Mouse (Mus musculus) midbrain, embryonic 14.5 days (tissue): Measurements from ENCODE around the gene Adk. TPM values are rescaled to one million over a fixed set of nuclear protein-coding genes. Genes with fewer than 3 reads are reported as not detected.

Source experiments
- ATAC-seq: fragments of 200-750 bp; cut with Nextera tagmentation; 2 replicates; pipeline ENCODE4 v1.8.0; 2017; ENCODE audit warnings: moderate number of reproducible peaks, moderate library complexity; ENCODE audit not compliant: low FRiP score, low TSS enrichment
- DNase-seq: peaks from one replicate; pipeline ENCODE4 v3.0.0-alpha.2; 2015
- H3K27ac ChIP-seq: fragments of 300-500 bp; sonication (generic); replicated peaks from 2 replicates; pipeline ENCODE4 v1.5.1; 2014; ENCODE audit warnings: mild to moderate bottlenecking, low read depth, low read length, moderate library complexity
- H3K27me3 ChIP-seq: fragments of 300-500 bp; sonication (generic); 2 replicates; pipeline ENCODE4 v1.6.1; 2014; ENCODE audit warnings: low read length, control low read depth, mixed read lengths; ENCODE audit not compliant: control insufficient read depth, insufficient read depth
- H3K36me3 ChIP-seq: fragments of 300-500 bp; sonication (generic); 2 replicates; pipeline ENCODE4 v1.6.1; 2014; ENCODE audit warnings: low read length, control low read depth; ENCODE audit not compliant: control insufficient read depth, insufficient read depth
- H3K4me1 ChIP-seq: fragments of 300-500 bp; sonication (generic); 2 replicates; pipeline ENCODE4 v1.6.1; 2014; ENCODE audit warnings: mild to moderate bottlenecking, antibody characterized with exemption, low read length, control low read depth; ENCODE audit not compliant: control insufficient read depth, insufficient read depth
- H3K4me2 ChIP-seq: fragments of 300-500 bp; sonication (generic); 2 replicates; pipeline ENCODE4 v1.6.1; 2014; ENCODE audit warnings: mild to moderate bottlenecking, low read length, moderate library complexity
- H3K4me3 ChIP-seq: fragments of 300-500 bp; sonication (generic); replicated peaks from 2 replicates; pipeline ENCODE4 v1.5.1; 2014; ENCODE audit warnings: low read depth, low read length
- H3K9ac ChIP-seq: fragments of 300-500 bp; sonication (generic); replicated peaks from 2 replicates; pipeline ENCODE4 v1.6.1; 2014; ENCODE audit warnings: mild to moderate bottlenecking, low read length, moderate library complexity
- H3K9me3 ChIP-seq: fragments of 300-500 bp; sonication (generic); 2 replicates; pipeline ENCODE4 v1.6.1; 2016; ENCODE audit warnings: low read length, control low read depth, mixed read lengths; ENCODE audit not compliant: control insufficient read depth
- WGBS: fragments of 180-500 bp; shearing (Covaris S2); extraction: QIAGEN DNeasy Blood & Tissue Kit; methylation state at CpG from one replicate; pipeline ENCODE4 v1.1.7; 2014; 5-methylcytosine and 5-hydroxymethylcytosine counted together
- polyA plus RNA-seq: library from polyadenylated mRNA; unstranded; fragments of >200 nt; fragmentation: Nextera tagmentation; extraction: Ambion mirVana; gene quantifications from 2 replicates; pipeline ENCODE4 v1.2.1, GENCODE M21; 2014

The Adk gene
- polyA plus RNA-seq: 34.1 and 37.9 TPM in 2 replicates

DNA sequence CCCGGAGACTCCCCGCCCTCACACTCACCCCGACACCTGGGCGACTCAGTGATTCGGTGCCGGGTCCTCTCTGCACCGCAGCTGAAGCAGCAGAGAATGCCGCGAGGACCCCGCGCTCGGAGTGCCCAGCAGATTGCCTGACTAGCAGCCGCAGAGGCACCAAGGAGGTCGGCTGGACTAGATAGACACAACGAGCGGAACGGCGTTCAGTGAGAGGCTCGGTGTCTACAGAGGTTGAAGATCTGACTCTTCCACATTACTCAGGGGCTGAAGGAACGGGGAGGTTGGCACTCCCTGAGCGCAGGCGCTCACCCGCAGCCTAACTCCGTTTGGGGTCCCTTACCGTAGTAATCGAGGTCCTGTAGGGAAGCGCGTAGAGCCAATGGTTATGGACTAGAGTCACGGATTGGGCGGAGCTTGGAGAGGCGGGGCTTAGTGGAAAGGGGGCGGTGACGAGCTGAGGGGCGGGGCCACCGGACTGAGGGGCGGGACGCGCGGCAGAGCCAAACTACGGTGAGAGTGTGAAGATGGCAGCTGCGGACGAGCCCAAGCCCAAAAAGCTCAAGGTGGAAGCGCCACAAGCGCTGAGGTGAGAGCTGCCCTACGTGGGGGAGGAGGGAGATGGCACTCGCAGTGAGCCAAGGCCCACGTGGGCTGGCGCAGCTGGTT, at the start of gene Adk, which contains the start of gene Ap3m1:
Adk (plus strand) TSS at position 463 of the 669 bp plus-strand sequence.
Ap3m1 (minus strand) TSS at position 397 of the 669 bp plus-strand sequence.
- ATAC-seq (peak; percentile 97), DNase-seq (peak; percentile 96)
- under 1% methylated on average over 48 of the region's 48 CpGs for WGBS

GRCm38 (mm10) chr14:21013800-21014334, 38.5 kb upstream of the Adk start:
- ATAC-seq (no peak), DNase-seq (no peak)
- no peaks in the 10 kb centered on the region for H3K27me3 ChIP-seq
- no peak overlapping the region for H3K4me3 ChIP-seq
- no peak overlapping the region for H3K27ac ChIP-seq
- H3K4me1 ChIP-seq: no peaks in the 10 kb centered on the region
- H3K9ac ChIP-seq: no peak overlapping the region
- no peak overlapping the region for H3K4me2 ChIP-seq
- H3K36me3 ChIP-seq: peaks cover 11% of the 10 kb centered on the region; the same call in 1 of the 2 replicates
- WGBS: 92% methylated on average over 5 of the region's 5 CpGs
- H3K9me3 ChIP-seq: no peaks in the 10 kb centered on the region

More for the DNA sequence above, at the start of gene Adk, which contains the start of gene Ap3m1:
- Histone ChIP-seq H3K9me3 (no peaks in the 10 kb centered on the region), H3K4me3 (peak within 1 kb of the TSS; percentile 88), H3K4me2 (peak within 1 kb of the TSS; percentile 89), H3K4me1 (peaks cover 13% of the 10 kb centered on the region), H3K27ac (peak within 1 kb of the TSS; percentile 94), H3K36me3 (no peaks in the 10 kb centered on the region), H3K9ac (peak within 1 kb of the TSS; percentile 85), H3K27me3 (no peaks in the 10 kb centered on the region)

DNA sequence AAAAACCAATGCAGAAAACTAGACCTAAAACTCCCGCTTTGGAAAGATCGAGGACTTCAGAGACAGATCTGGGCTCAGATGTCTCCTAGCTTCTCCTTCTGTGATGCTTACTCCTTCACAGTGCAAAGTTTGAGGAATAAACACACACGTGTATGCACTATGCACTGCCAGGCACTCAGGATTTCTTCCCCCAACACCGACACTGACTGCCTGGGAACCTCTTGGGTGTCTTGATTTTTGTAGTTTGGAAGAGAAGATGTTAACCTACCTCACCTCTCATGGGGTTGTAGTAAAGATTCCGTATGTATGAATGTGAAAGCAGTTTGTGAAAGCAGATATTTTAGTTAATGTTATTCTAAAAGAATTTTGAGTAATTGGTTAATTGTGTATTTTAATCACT, 34.5 kb upstream of the Adk start:
- H3K27ac ChIP-seq: no peak overlapping the region
- no peaks in the 10 kb centered on the region for H3K27me3 ChIP-seq
- peaks cover 15% of the 10 kb centered on the region; the same call in 1 of the 2 replicates for H3K36me3 ChIP-seq
- 93% methylated on average over 5 of the region's 5 CpGs for WGBS
- no peaks in the 10 kb centered on the region for H3K4me1 ChIP-seq
- no peak for ATAC-seq
- H3K4me3 ChIP-seq: no peak overlapping the region
- no peak overlapping the region for H3K4me2 ChIP-seq
- H3K9me3 ChIP-seq: no peaks in the 10 kb centered on the region
- no peak for DNase-seq
- no peak overlapping the region for H3K9ac ChIP-seq

GRCm38 (mm10) chr14:21018977-21019376, 33.4 kb upstream of the Adk start:
- Histone ChIP-seq H3K4me2 (no peak overlapping the region), H3K4me1 (no peaks in the 10 kb centered on the region), H3K9ac (no peak overlapping the region), H3K4me3 (no peak overlapping the region), H3K27ac (no peak overlapping the region), H3K36me3 (peaks cover 15% of the 10 kb centered on the region; the same call in 1 of the 2 replicates), H3K27me3 (no peaks in the 10 kb centered on the region), H3K9me3 (no peaks in the 10 kb centered on the region)
- 36% methylated on average over 3 of the region's 3 CpGs for WGBS
- ATAC-seq: no peak
- peak; percentile 87 for DNase-seq

DNA sequence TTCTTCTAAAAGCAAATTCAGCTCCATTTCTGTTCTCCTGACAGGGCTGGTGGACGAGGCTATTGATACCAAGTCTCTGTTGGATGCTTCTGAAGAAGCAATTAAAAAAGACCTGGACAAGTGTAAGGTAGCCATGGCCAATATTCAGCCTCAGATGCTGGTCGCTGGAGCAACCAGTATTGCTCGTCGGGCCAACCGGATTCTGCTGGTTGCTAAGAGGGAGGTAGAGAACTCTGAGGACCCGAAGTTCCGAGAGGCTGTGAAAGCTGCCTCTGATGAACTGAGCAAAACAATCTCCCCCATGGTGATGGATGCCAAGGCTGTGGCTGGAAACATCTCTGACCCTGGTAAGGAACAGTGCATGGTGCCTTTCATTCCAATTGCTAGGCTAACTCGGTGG, 31.9 kb upstream of the Adk start:
- no peak overlapping the region for H3K9ac ChIP-seq
- H3K4me2 ChIP-seq: no peak overlapping the region
- H3K36me3 ChIP-seq: peaks cover 10% of the 10 kb centered on the region; the same call in 1 of the 2 replicates
- no peaks in the 10 kb centered on the region for H3K27me3 ChIP-seq
- 87% methylated on average over 8 of the region's 8 CpGs for WGBS
- H3K4me3 ChIP-seq: no peak overlapping the region
- DNase-seq: no peak
- H3K27ac ChIP-seq: no peak overlapping the region
- H3K9me3 ChIP-seq: no peaks in the 10 kb centered on the region
- no peaks in the 10 kb centered on the region for H3K4me1 ChIP-seq
- ATAC-seq: no peak

DNA sequence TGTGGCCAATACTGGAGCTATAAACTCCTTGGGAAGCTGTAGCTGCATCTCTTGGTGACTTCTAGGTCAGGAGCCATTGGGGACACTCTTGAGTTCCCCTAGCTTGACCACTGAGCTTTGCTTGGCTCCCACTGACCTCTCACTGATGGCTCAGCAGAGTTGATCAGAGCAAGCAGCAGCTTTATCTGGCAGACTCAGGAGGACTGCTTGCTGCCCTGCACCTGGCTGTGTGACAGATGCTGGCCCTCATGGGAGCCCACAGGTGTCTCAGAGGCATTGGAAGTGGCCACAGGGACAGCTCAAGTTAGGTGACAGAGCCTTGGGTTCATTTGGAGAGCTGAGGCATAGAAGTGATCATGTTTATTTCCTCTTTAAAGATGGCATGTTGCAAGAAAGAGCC, 24.8 kb upstream of the Adk start:
- Histone ChIP-seq H3K27ac (no peak overlapping the region), H3K4me1 (no peaks in the 10 kb centered on the region), H3K27me3 (no peaks in the 10 kb centered on the region), H3K9me3 (no peaks in the 10 kb centered on the region), H3K36me3 (peaks cover 20% of the 10 kb centered on the region), H3K9ac (no peak overlapping the region), H3K4me3 (no peak overlapping the region), H3K4me2 (no peak overlapping the region)
- no peak for ATAC-seq
- DNase-seq: no peak

DNA sequence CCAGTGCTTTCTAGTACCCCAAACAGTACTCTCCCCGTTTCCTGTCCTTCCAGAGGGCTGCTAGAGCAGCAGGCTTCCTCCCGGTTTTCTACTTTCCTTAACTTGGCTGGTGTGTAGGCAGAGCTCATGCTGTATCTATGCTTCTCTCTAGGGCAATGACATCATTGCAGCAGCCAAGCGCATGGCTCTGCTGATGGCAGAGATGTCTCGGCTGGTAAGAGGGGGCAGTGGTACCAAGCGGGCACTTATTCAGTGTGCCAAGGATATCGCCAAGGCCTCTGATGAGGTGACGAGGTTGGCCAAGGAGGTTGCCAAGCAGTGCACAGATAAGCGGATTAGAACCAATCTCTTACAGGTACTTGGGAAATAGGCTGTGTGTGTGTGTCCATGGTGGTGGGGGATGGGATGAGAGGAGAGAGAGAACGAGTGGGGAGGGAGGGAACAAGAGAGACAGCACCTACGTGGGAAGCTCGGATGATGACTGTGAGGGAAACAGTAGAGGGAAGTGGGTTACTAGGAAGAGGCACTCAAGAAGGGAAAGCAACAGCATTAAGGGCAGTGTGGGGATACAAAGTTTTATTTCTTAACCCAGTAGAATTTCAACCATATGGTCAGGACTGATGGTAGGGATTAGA, 23.2 kb upstream of the Adk start:
- no peak overlapping the region for H3K27ac ChIP-seq
- H3K27me3 ChIP-seq: no peaks in the 10 kb centered on the region
- H3K9ac ChIP-seq: no peak overlapping the region
- no peaks in the 10 kb centered on the region for H3K4me1 ChIP-seq
- no peak for DNase-seq
- 93% methylated on average over 11 of the region's 11 CpGs for WGBS
- H3K9me3 ChIP-seq: no peaks in the 10 kb centered on the region
- no peak overlapping the region for H3K4me2 ChIP-seq
- no peak for ATAC-seq
- no peak overlapping the region for H3K4me3 ChIP-seq
- peaks cover 35% of the 10 kb centered on the region for H3K36me3 ChIP-seq

- Histone ChIP-seq H3K4me1 (no peaks in the 10 kb centered on the region), H3K9ac (no peak overlapping the region), H3K9me3 (no peaks in the 10 kb centered on the region), H3K4me2 (no peak overlapping the region), H3K36me3 (peaks cover 57% of the 10 kb centered on the region), H3K27me3 (no peaks in the 10 kb centered on the region), H3K4me3 (no peak overlapping the region), H3K27ac (no peak overlapping the region)
- 84% methylated on average over 6 of the region's 6 CpGs for WGBS
- DNase-seq (peak; percentile 27), ATAC-seq (no peak)
Measured at GRCm38 (mm10) chr14:21031783-21032511, 20.4 kb upstream of the Adk start.
